Mouse (Mus musculus) hindbrain, embryonic 10.5 days (tissue): Measurements from ENCODE around the gene Troap. TPM values are rescaled to one million over a fixed set of nuclear protein-coding genes. Genes with fewer than 3 reads are reported as not detected.

Experiments
- DNase-seq: peaks from one replicate; pipeline ENCODE4 v3.0.0-alpha.2; 2017; ENCODE audit warnings: low spot score
- H3K27ac ChIP-seq: fragments of 300-500 bp; sonication (generic); 2 replicates; pipeline ENCODE4 v1.5.1; 2016; ENCODE audit warnings: mild to moderate bottlenecking, moderate library complexity
- H3K27me3 ChIP-seq: fragments of 300-500 bp; sonication (generic); 2 replicates; pipeline ENCODE4 v1.6.1; 2016; ENCODE audit warnings: mild to moderate bottlenecking; ENCODE audit not compliant: poor library complexity, insufficient read depth, severe bottlenecking
- H3K36me3 ChIP-seq: fragments of 300-500 bp; sonication (generic); 2 replicates; pipeline ENCODE4 v1.6.1; 2016; ENCODE audit warnings: mild to moderate bottlenecking, moderate library complexity
- H3K4me1 ChIP-seq: fragments of 300-500 bp; sonication (generic); replicated peaks from 2 replicates; pipeline ENCODE4 v1.6.1; 2016; ENCODE audit warnings: mild to moderate bottlenecking
- H3K4me3 ChIP-seq: fragments of 300-500 bp; sonication (generic); 2 replicates; pipeline ENCODE4 v1.5.1; 2016; ENCODE audit warnings: mild to moderate bottlenecking, moderate library complexity
- H3K9me3 ChIP-seq: fragments of 300-500 bp; sonication (generic); 2 replicates; pipeline ENCODE4 v1.6.1; 2016; ENCODE audit warnings: mild to moderate bottlenecking, moderate library complexity
- WGBS: fragments of 180-500 bp; shearing (Covaris S2); methylation state at CpG from one replicate; pipeline ENCODE4 v1.1.7; 2016; 5-methylcytosine and 5-hydroxymethylcytosine counted together
- polyA plus RNA-seq: library from polyadenylated mRNA; unstranded; fragments of >200 nt; fragmentation: Nextera tagmentation; extraction: Ambion mirVana; gene quantifications from 2 replicates; pipeline ENCODE4 v1.2.1, GENCODE M21; 2016

Troap gene
- polyA plus RNA-seq, 1 experiment from 2014 or later, result 41.6 TPM

DNA sequence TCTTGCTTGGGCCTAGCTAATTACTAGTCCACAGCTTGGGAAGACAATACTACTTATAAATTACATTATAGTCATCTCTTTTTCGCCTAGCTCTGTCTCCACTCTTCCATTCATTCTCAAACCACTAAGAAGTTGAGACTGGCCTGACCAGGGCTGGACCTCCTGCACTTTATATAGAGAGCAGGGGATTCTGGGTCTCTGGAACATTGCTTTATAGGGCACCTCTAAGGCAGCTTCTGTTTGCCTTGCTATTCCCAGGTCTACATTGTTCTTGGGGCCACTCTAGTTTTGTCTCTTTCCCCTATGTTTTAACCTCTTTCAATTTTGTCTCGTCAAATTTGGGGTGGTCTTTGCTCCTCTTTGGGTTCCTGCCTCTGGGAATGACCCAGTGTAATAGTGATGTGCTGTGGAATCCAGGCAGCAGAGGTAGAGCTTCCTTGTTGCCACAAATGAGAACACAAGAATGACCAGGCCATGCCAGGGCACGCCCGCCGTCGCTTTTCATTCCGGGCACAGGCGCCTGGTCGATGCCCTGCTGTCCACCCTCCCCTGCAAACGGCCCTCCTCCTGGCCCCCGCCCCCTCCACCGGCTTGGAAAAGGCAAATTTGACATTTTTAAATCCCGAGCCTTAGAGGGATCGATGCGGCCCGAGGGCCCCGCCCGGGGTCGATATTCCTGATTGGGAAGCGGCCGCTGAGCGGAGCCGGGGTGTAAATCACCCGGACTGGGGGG is 21.9 kb downstream of the Troap start:
- peak overlapping the region; percentile 81 for H3K27ac ChIP-seq
- 2% methylated on average over 24 of the region's 24 CpGs for WGBS
- DNase-seq, result no peak
- H3K4me3 ChIP-seq, result peak overlapping the region; percentile 52
- no peaks in the 10 kb centered on the region for H3K9me3 ChIP-seq
- no peaks in the 10 kb centered on the region for H3K36me3 ChIP-seq
- peaks cover 96% of the 10 kb centered on the region for H3K27me3 ChIP-seq
- peaks cover 74% of the 10 kb centered on the region for H3K4me1 ChIP-seq

DNA sequence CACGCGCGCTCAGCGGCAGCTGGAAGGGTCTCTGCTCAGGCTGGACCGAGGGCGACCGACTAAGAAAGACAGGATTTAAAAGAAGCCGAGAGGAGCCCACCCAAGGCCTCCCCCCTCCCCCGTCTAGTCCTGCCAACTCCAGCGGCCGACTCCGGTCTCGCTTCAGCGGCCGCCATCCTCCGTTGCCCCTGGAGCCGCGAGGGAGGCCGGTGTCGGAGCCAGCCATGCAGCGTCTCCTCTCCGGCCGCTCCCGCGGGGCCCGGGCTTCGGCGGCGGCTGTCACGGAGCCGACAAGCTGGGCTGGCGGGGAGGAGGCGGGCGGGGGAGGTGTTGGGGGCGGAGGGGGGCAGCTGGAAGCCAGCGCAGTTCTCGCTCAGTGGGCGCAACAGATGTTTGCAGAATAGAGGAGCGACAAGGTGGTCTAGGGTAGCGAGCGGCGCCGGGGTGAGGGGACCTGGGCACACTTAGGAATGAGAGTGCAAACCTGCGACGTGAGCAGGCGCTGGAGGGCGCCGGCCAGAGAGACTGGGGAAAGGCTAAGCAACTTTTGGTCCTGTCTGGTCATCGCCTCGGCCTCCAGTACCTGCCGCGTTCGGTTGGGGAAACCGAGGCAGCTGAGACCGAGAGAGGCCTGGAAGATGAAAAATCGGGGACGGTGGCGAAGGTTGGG is 22.6 kb downstream of the Troap start:
- peaks cover 70% of the 10 kb centered on the region for H3K4me1 ChIP-seq
- H3K9me3 ChIP-seq, result no peaks in the 10 kb centered on the region
- DNase-seq, result peak; percentile 69
- peaks cover 92% of the 10 kb centered on the region for H3K27me3 ChIP-seq
- H3K4me3 ChIP-seq, result peak overlapping the region; percentile 52
- H3K36me3 ChIP-seq, result no peaks in the 10 kb centered on the region
- peak overlapping the region; percentile 81 for H3K27ac ChIP-seq
- WGBS, result under 1% methylated on average over 58 of the region's 58 CpGs

DNA sequence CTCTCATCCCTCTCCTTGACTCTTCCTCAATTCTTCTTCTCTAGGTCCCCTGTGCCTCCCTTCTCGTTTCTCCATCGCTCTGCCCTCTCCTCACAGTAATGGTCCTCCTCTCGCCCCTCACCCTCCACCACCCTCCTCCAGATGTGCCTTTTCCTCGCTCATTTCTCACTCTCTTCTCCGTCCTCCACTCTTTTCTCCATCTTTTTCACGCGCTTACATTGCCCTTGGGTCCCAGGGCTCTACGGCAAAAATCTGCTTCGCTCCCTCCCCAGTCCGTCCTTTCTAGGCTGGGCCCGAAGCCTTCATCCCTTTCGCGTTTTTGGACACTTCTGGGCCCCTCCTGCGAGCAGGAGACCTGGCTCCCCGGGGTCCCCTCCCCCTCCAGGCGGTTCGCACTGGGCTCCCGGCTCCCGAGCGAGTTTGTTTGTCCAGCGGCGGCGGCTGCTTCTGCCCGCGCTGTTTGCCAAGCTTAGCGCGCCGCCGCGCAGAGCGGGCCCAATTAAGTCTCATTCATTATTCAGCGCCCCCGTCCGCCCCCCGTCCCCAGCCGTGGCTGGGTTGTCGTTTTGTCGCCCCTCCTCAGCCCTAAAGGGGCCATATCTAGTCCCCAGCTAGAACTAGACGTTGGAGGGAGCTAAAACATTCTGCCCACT is 23.6 kb downstream of the Troap start:
- Histone ChIP-seq H3K9me3 (no peaks in the 10 kb centered on the region), H3K36me3 (no peaks in the 10 kb centered on the region), H3K4me3 (peak overlapping the region; percentile 52), H3K4me1 (peaks cover 62% of the 10 kb centered on the region), H3K27ac (peak overlapping the region; percentile 81), H3K27me3 (peaks cover 82% of the 10 kb centered on the region)
- WGBS, result under 1% methylated on average over 39 of the region's 39 CpGs
- DNase-seq, result peak; percentile 64

DNA sequence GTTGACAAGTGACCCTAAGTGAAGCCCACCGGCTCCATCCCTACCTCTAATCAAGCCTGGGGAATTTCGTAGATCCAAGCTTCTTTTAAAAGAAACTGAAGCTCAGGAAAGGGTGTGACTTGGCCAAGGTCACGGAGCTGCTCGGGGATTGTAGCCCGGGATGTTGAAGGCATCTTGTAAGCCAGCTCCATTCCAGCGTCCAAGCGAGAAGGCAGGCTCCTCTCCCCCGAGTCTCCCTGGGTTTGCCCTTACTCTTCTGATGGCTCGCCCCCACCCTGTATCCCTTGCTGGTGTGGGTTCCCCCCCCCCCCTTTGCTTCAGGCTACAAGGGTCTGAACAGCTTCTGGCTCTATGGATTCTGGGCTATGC is 24.1 kb downstream of the Troap start:
- Histone ChIP-seq H3K4me1 (peaks cover 57% of the 10 kb centered on the region), H3K9me3 (no peaks in the 10 kb centered on the region), H3K4me3 (peak overlapping the region; percentile 52), H3K27ac (peak overlapping the region; percentile 81; the same call in 1 of the 2 replicates), H3K27me3 (peaks cover 76% of the 10 kb centered on the region), H3K36me3 (no peaks in the 10 kb centered on the region)
- no peak for DNase-seq
- under 1% methylated on average over 9 of the region's 9 CpGs for WGBS

DNA sequence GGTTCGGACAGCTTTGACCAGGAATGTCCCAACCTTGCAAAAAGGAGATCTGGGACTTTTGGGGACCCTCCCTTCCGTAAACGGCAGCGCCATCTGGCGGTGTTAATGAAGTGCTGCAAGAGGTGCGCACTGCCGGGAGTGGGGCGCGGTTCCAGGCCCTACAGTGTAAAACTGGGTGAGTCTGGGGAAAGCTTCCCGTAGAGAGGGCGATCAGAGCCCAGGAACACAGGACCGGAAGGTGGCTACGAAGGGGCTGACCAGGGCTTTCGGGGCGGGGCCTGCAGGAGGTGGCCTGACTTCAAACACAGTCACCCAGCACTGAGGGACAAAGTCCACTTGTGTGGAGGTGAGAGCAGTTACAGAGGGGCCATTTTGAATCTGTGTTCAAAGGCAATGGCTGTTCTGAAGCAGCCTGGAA is 24.8 kb downstream of the Troap start:
- no peaks in the 10 kb centered on the region for H3K36me3 ChIP-seq
- peaks cover 51% of the 10 kb centered on the region for H3K4me1 ChIP-seq
- H3K27me3 ChIP-seq, result peaks cover 72% of the 10 kb centered on the region
- H3K9me3 ChIP-seq, result no peaks in the 10 kb centered on the region
- peak; percentile 74 for DNase-seq
- 0 out of 2 replicates have a peak overlapping the region, but pooled peaks have one; percentile 17 for H3K27ac ChIP-seq
- H3K4me3 ChIP-seq, result peak overlapping the region; percentile 52
- WGBS, result 2% methylated on average over 15 of the region's 15 CpGs

DNA sequence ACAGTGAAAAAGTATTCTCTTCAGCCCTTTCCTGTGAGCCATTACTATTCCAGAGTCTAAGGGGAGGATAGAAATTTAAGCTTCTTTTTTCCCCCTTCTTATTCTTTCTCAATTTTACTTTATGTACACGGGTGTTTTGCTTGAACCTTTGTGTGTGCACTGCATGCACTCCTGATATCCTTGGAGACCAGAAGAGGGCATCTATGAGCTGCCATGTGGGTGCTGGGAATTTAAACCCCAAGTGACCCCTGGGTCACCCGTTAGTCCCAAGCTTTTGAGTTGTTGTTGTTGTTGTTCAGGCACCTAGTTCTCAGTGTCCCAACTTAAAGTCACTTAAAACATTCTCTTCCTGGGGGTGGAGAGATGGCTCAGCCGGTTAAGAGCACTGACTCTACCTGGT is 25.6 kb downstream of the Troap start:
- 52% methylated on average over 3 of the region's 3 CpGs for WGBS
- H3K27me3 ChIP-seq, result peaks cover 66% of the 10 kb centered on the region

DNA sequence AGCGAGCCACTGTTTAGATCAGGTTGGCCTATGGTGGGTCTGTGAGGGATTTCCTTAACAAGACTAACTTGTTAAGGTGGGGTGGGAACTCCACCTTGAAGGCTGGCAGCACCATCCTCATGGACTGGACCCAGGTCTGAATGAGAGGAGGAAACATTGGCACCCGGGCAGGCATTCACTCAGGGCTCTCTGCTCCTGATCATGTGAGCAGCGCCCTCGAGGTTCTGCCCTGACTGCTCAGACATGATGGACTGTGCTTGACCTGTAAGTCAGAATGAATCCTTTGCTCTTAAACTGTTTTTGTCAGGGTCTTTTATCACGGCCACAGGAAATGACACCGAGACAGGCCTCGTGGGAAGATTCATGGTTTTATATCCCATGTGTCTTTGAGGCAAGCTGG is 30.9 kb downstream of the Troap start:
- H3K27ac ChIP-seq, result no peak overlapping the region
- WGBS, result 81% methylated on average over 7 of the region's 7 CpGs

More for the DNA sequence above, 25.6 kb downstream of the Troap start:
- Histone ChIP-seq H3K36me3 (no peaks in the 10 kb centered on the region), H3K27ac (no peak overlapping the region), H3K4me3 (no peak overlapping the region), H3K4me1 (peaks cover 45% of the 10 kb centered on the region), H3K9me3 (no peaks in the 10 kb centered on the region)
- no peak for DNase-seq

DNA sequence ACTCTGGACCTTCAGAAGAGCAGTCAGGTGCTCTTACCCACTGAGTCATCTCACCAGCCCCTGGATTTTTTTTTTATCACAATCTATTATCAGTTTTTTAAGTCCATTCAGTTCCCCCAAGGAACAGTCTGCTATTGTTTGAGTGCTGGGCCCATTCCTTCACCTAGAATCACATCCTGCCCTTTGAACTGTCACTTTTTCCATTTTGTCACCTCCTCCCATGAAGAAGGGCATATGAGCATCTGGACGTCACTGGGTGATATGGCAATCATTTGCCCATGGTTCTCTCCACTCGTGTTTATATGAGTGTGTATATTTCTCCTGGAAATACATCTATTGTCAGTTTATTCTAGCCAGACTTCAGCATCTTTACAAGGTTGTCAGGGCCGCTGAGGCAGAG is 33.5 kb downstream of the Troap start:
- no peak overlapping the region for H3K27ac ChIP-seq
- no peaks in the 10 kb centered on the region for H3K36me3 ChIP-seq
- no peak for DNase-seq
- 86% methylated on average over 3 of the region's 3 CpGs for WGBS
- H3K9me3 ChIP-seq, result no peaks in the 10 kb centered on the region
- H3K4me1 ChIP-seq, result no peaks in the 10 kb centered on the region
- no peak overlapping the region for H3K4me3 ChIP-seq
- no peaks in the 10 kb centered on the region for H3K27me3 ChIP-seq

More for the DNA sequence above, 30.9 kb downstream of the Troap start:
- Histone ChIP-seq H3K4me1 (no peaks in the 10 kb centered on the region), H3K4me3 (no peak overlapping the region), H3K27me3 (peaks cover 13% of the 10 kb centered on the region), H3K36me3 (no peaks in the 10 kb centered on the region), H3K9me3 (no peaks in the 10 kb centered on the region)
- DNase-seq, result no peak

DNA sequence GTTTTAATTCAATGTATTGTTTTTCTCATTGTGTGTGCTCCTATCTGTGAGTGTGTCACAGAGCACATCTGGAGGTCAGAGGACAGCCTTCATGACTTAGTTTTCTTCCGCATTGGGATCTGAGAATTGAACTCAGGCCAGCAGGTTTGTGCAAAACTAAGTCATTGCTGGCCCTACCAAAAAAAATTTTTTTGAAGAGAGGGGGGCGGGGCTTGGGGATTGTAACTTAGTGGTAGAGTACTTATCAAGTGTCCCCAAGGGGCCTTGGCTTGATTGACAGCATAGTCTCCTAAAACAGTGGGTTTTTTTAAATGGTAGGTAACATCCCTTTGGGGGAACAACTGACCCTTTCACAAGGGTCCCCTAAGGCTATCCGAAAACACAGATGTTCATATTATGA is 36.8 kb downstream of the Troap start:
- H3K27ac ChIP-seq, result no peak overlapping the region
- DNase-seq, result no peak
- no peak overlapping the region for H3K4me3 ChIP-seq
- WGBS, result 90% methylated on average over 3 of the region's 3 CpGs
- peaks cover 14% of the 10 kb centered on the region for H3K4me1 ChIP-seq
- no peaks in the 10 kb centered on the region for H3K9me3 ChIP-seq
- no peaks in the 10 kb centered on the region for H3K27me3 ChIP-seq
- no peaks in the 10 kb centered on the region for H3K36me3 ChIP-seq

DNA sequence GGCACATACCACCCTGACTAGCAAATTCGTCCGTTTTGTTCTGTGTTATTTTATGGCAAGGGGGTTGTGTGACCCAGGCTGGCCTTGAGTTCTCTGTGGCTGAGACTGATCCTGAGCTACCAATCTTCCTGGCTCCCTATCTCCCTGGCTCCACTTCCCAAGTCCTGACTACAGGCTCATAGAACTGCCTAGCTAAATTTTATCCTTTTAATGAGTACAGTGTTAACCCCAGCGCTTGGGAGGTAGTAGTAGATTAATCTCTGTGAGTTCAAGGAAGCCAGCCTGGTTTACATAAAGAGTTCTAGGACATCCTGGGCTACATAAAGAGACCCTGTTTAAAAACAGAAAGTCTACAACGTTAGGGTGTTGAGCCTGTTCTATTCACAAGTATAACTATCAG is 37.4 kb downstream of the Troap start:
- no peaks in the 10 kb centered on the region for H3K36me3 ChIP-seq
- peaks cover 14% of the 10 kb centered on the region for H3K4me1 ChIP-seq
- no peak overlapping the region for H3K4me3 ChIP-seq
- 71% methylated on average over 4 of the region's 4 CpGs for WGBS
- H3K27me3 ChIP-seq, result no peaks in the 10 kb centered on the region
- no peak for DNase-seq
- H3K27ac ChIP-seq, result no peak overlapping the region
- no peaks in the 10 kb centered on the region for H3K9me3 ChIP-seq

DNA sequence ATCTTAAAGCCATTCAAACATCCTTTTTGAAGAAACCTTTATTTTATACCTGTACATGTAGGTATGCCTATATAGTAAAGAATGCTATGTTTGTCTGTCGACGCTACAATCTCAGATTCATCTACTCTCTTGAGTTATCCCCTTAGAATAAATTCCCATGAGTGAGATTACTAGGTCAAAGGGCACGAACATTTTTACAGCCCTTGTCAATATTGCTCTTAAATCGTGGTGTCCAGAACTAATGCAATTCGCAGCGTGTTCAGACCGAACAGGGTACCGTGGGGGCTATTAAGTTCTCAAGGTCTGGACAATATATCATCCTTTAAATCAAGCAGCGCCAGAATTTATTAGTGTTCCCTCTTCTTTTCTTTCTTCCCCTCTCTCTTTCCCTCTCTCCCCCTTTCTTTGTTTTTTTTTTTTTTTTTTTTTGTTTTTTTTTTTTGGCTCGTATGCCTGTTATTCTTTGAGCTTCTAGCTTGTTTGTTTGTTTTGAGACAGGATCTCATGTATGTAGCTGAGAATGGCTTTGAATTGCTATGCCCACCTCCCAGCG is 38.5 kb downstream of the Troap start:
- no peak for DNase-seq
- WGBS, result 64% methylated on average over 11 of the region's 11 CpGs
- peak overlapping the region; percentile 20; the same call in 1 of the 2 replicates for H3K4me3 ChIP-seq
- H3K9me3 ChIP-seq, result no peaks in the 10 kb centered on the region
- no peaks in the 10 kb centered on the region for H3K36me3 ChIP-seq
- H3K4me1 ChIP-seq, result peaks cover 14% of the 10 kb centered on the region
- H3K27me3 ChIP-seq, result no peaks in the 10 kb centered on the region
- no peak overlapping the region for H3K27ac ChIP-seq

DNA sequence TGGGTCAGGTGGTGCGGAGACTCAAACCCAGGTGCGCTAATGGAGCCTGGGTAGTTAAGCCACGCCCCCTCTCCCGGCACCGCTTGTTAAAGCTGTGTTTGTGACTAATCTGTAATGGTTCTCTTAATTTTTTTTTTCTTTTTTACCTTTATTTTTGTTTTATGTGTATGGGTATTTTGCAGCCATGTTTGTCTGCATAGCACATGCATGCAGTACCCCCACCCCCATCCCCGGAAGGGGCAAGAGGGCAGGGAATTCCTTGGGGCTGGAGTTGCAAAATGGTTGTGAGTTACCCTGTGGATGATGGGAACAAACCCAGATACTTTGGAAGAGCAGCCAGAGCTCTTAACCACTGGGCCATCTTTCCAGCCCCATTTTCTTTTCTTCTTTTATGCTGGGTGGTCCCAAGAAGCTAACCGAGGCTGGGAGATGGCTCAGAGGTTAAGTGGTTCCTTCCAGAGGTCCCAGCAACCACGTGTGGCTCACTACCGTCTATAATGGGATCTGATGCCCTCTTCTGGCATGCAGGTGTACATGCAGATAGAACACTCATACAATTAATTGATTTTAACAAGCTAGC is 39.1 kb downstream of the Troap start:
- no peak for DNase-seq
- peaks cover 14% of the 10 kb centered on the region for H3K4me1 ChIP-seq
- H3K4me3 ChIP-seq, result peak overlapping the region; percentile 20; the same call in 1 of the 2 replicates
- H3K27ac ChIP-seq, result no peak overlapping the region
- 8% methylated on average over 9 of the region's 9 CpGs for WGBS
- H3K9me3 ChIP-seq, result no peaks in the 10 kb centered on the region
- H3K27me3 ChIP-seq, result no peaks in the 10 kb centered on the region
- H3K36me3 ChIP-seq, result no peaks in the 10 kb centered on the region
